Mouse (Mus musculus) MEL (cell line): ENCODE data around the gene Trf.

Source experiments
- GATA1 ChIP-seq: IDR thresholded peaks from 2 replicates; pipeline ENCODE4 v1.6.1; 2011; ENCODE audit warnings: low read depth, low read length, improper control_type of control experiment
- HCFC1 ChIP-seq: IDR thresholded peaks from 2 replicates; pipeline ENCODE4 v1.6.1; 2012; ENCODE audit warnings: low read depth, mild to moderate bottlenecking, inconsistent platforms, low read length, improper control_type of control experiment, moderate library complexity
- POLR2AphosphoS2 ChIP-seq: IDR thresholded peaks from 2 replicates; pipeline ENCODE4 v1.6.1; 2011; ENCODE audit warnings: low read length, improper control_type of control experiment
- POLR2AphosphoS5 ChIP-seq: IDR thresholded peaks from 2 replicates; pipeline ENCODE4 v1.6.1; 2012; ENCODE audit warnings: low read depth, borderline replicate concordance, mild to moderate bottlenecking, inconsistent platforms, low read length, moderate library complexity, mixed read lengths
- TAL1 ChIP-seq: IDR thresholded peaks from 2 replicates; pipeline ENCODE4 v1.6.1; 2012; ENCODE audit warnings: mild to moderate bottlenecking, inconsistent platforms, low read length, moderate library complexity, mixed read lengths
- TCF12 ChIP-seq: IDR thresholded peaks from 2 replicates; pipeline ENCODE4 v1.6.1; 2014; ENCODE audit warnings: low read depth, mild to moderate bottlenecking, inconsistent platforms, low read length, improper control_type of control experiment, moderate library complexity
- ZNF384 ChIP-seq: IDR thresholded peaks from 2 replicates; pipeline ENCODE4 v1.6.1; 2012; ENCODE audit warnings: low read depth, mild to moderate bottlenecking, inconsistent platforms, low read length, improper control_type of control experiment

DNA sequence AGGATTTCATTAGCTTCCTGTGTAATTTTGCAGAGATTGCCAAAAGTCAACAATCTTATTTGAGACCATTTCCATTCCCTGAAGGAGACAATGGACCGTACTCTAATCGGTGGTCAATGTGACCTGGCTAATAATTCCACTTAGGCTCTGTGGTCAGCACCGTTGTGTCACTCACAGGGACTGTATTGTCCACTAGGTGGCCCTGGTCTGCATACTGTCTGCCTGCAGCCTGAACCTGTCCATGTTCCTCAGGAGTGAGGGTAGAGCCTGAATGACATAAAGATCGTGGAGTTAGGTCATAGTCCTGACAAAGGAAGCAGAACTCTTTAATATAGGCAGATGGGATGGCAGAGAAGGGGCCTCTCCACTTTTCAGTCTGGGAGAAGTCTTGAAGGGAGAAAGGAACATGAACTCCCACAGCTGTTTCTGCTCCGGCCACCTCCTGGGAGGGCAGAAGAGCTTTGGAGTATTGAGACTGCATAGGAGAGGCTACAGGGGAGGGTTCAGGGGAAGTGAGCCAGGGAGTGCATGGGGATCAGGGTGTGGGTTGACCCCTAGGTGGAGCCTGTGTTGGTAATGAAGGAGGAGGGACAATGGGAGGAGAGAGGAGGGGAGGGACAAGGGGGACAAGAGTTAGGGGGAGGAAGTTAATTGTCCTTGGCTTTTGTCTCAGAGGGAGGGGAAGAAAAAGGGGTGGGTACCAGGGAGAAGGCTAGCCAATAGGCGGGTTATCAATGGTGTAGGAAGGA is 55.3 kb downstream of the Trf start:
- no peak for TF ChIP-seq GATA1
- TF ChIP-seq ZNF384, result no peak
- no peak for TF ChIP-seq TAL1
- TF ChIP-seq HCFC1, result no peak
- no peak for TF ChIP-seq TCF12
- TF ChIP-seq POLR2AphosphoS2, result no peak
- no peak for TF ChIP-seq POLR2AphosphoS5
